Comparison of ENCODE assay signal across 12 mouse cellular contexts in the genomic region with DNA sequence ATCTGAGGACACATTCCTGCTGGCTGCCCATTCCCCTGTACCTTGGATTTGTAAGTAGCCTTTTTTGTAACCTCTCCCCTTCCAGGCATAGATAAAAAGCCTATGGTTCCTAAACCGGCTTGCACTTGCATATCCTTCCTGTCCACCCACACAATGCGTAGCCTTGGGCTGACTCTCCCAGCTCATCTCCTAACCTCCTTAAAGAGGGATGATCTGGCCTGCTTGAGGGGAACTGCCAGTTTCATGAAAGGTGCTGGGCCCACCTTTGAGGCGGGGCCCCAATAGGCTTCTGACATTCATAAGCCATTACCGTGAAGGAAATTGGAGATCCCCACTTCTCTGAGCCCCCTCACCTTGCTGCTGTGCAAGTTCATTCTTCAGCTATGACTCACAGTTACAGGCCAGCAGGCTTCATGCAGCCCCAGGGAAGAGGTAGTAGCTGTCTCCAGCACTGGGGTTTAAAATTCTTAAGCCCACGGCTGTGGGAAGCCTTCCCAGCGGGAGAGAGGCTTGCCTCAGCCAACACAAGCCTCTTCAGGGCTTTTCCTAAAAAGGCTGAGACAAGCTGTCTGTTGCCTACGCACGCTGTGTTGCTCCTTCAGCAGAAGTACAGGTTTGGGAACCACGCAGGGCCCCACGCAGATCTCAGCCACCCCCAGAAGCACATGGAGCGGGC. TPM values are rescaled to one million over a fixed set of nuclear protein-coding genes. Genes with fewer than 3 reads are reported as not detected.
A peak's percentile ranks its signal among the peaks of the same experiment; 100 is the strongest.
DNase-seq lines count a peak whose midpoint lies in the region; ATAC-seq and TF ChIP-seq lines count a peak whose summit lies in the region.
"Had no signal": no experiment of that assay in that cellular context is flagged by ENCODE, and none has a peak within 500 bp of the region (broad histone marks: within the 10 kb centered on the region; RNA-seq: fewer than 3 reads in every experiment).

No protein-coding gene starts in this region.

- 66% methylated on average over 11 of the region's 11 CpGs for WGBS in intestine, embryonic 15.5 days
- 77% methylated on average over 11 of the region's 11 CpGs for WGBS in intestine, postnatal 0 days

- peak overlapping the region; percentile 89; the same call in 1 of the 2 replicates for H3K4me2 ChIP-seq in intestine, embryonic 15.5 days (replicated peaks)
- H3K4me2 ChIP-seq in intestine, postnatal 0 days (replicated peaks; ENCODE audit: low read depth) = no peak overlapping the region; the same call in 1 of the 2 replicates

- in situ Hi-C loops in ES-E14 (cut with MboI; ENCODE audit: low sequenced_read_pairs in 2 of 2, unreplicated experiment in 2 of 2) = no loop called here

- ATAC-seq in intestine, embryonic 15.5 days = no peak
- no peak for ATAC-seq in intestine, postnatal 0 days
- no peak for ATAC-seq in monocyte, adult 5-6 weeks (replicated peaks; ENCODE audit: insufficient number of reproducible peaks, low FRiP score, low TSS enrichment, poor library complexity, severe bottlenecking)

- DNase-seq in 3134 (ENCODE audit: extremely low read depth, insufficient read length, low spot score) (peak; percentile 51), ES-E14 (ENCODE audit: low read depth, low spot score) (no peak)
- peak; percentile 68 to 74 for DNase-seq in left cerebral cortex, adult 2 months (ENCODE audit: extremely low spot score in 1 of 2, low spot score in 2 of 2)
- no peak for DNase-seq in retina, postnatal 1 day
- no peak for DNase-seq in urinary bladder, adult 18-20 months (ENCODE audit: low spot score in 2 of 2)
- DNase-seq: liver had no signal

- peaks cover 29% of the 10 kb centered on the region for H3K27me3 ChIP-seq in intestine, embryonic 15.5 days (replicated peaks)
- peaks cover 10% of the 10 kb centered on the region; the same call in 1 of the 2 replicates for H3K27me3 ChIP-seq in intestine, postnatal 0 days (replicated peaks; ENCODE audit: control insufficient read depth, insufficient read depth, low read length)

- intact Hi-C loops in left cerebral cortex, adult 2 months (cut with DNase I) = loop anchor here (1.0 to 5.0 kb wide), 2 partner anchors 14 to 206 kb away; no protein-coding TSS in a partner anchor

- H3K4me3 ChIP-seq in intestine, embryonic 15.5 days (replicated peaks) = no peak overlapping the region
- no peak overlapping the region for H3K4me3 ChIP-seq in intestine, postnatal 0 days (ENCODE audit: low read depth, low read length)
- H3K4me3 ChIP-seq in ES-E14 (ENCODE audit: insufficient read depth in 1 of 2, low read depth in 1 of 2, low read length in 2 of 2, poor library complexity in 1 of 2, severe bottlenecking in 1 of 2) = no peak overlapping the region
- no peak overlapping the region for H3K4me3 ChIP-seq in left cerebral cortex, adult 2 months

- no peak overlapping the region for H3K27ac ChIP-seq in intestine, embryonic 15.5 days
- no peak overlapping the region for H3K27ac ChIP-seq in intestine, postnatal 0 days (ENCODE audit: low read depth, low read length)
- H3K27ac ChIP-seq in ES-E14 (ENCODE audit: insufficient read depth, low read depth, low read length, poor library complexity, severe bottlenecking) = peak overlapping the region; percentile 38; the same call in 1 of the 2 replicates
- peak overlapping the region; percentile 78 for H3K27ac ChIP-seq in left cerebral cortex, adult 2 months

- H3K36me3 ChIP-seq in intestine, embryonic 15.5 days = peaks cover 3% of the 10 kb centered on the region; the same call in 1 of the 2 replicates
- H3K36me3 ChIP-seq in intestine, postnatal 0 days (ENCODE audit: control insufficient read depth, insufficient read depth) = peaks cover 12% of the 10 kb centered on the region; the same call in 1 of the 2 replicates
- H3K36me3 ChIP-seq in ES-E14 (ENCODE audit: control insufficient read depth, insufficient read depth, low read length, poor library complexity, severe bottlenecking) = peaks cover under 1% of the 10 kb centered on the region; the same call in 1 of the 2 replicates

- no peak overlapping the region for H3K9ac ChIP-seq in intestine, embryonic 15.5 days
- no peak overlapping the region for H3K9ac ChIP-seq in intestine, postnatal 0 days (ENCODE audit: low read depth, low read length)
- no peak overlapping the region for H3K9ac ChIP-seq in ES-E14 (ENCODE audit: insufficient read depth, low read depth, low read length, poor library complexity, severe bottlenecking)

- no peaks in the 10 kb centered on the region for H3K9me3 ChIP-seq in intestine, embryonic 15.5 days
- no peaks in the 10 kb centered on the region for H3K9me3 ChIP-seq in intestine, postnatal 0 days (ENCODE audit: control insufficient read depth)
- no peaks in the 10 kb centered on the region for H3K9me3 ChIP-seq in ES-E14 (ENCODE audit: control insufficient read depth, insufficient read depth, low read depth, low read length)

- TF ChIP-seq CTCF in intestine, postnatal 0 days (IDR thresholded peaks at IDR 0.05; ENCODE audit: low read depth) = no peak
- TF ChIP-seq CTCF in left cerebral cortex, adult 2 months (IDR thresholded peaks at IDR 0.05) = no peak

- peaks cover 22% of the 10 kb centered on the region for H3K4me1 ChIP-seq in intestine, embryonic 15.5 days (replicated peaks)
- H3K4me1 ChIP-seq in intestine, postnatal 0 days (replicated peaks; ENCODE audit: control insufficient read depth, insufficient read depth, low read length) = peaks cover 2% of the 10 kb centered on the region; the same call in 1 of the 2 replicates
- H3K4me1 ChIP-seq in ES-E14 (ENCODE audit: control insufficient read depth in 2 of 2, insufficient read depth in 2 of 2, low read length in 2 of 2, poor library complexity in 1 of 2) = peaks cover 0 to 18% of the 10 kb centered on the region in 2 experiments; a peak in 2 of 4 replicates

TF ChIP-seq in ES-E14, 5 proteins besides CTCF, POLR2A, EP300 and RAD21:
- TF ChIP-seq ZNF384 (IDR thresholded peaks at IDR 0.05; ENCODE audit: low read depth, low read length) (no peak), CHD2 (IDR thresholded peaks at IDR 0.05; ENCODE audit: low read depth, low read length) (no peak), MAFK (IDR thresholded peaks at IDR 0.05; ENCODE audit: insufficient read depth, low read depth, low read length) (no peak), HCFC1 (IDR thresholded peaks at IDR 0.05; ENCODE audit: borderline replicate concordance, insufficient read depth, low read length) (no peak), ZC3H11A (IDR thresholded peaks at IDR 0.05; ENCODE audit: borderline replicate concordance, low read depth, low read length) (no peak)
TF ChIP-seq in ES-E14: peak in this region for 0.

RNA-seq across cellular contexts. Expression of a gene that starts 1.1 kb away (rescaled TPM):
- 0.57 and 0.86 TPM in 2 replicates for polyA plus RNA-seq in intestine, embryonic 15.5 days (2015; fragmentation: Nextera tagmentation; extraction: Ambion mirVana)
- polyA plus RNA-seq in intestine, postnatal 0 days (2015; fragmentation: Nextera tagmentation; extraction: Ambion mirVana) = 0.33 and 0.46 TPM in 2 replicates
- 4.2 and 8.2 TPM in 2 replicates for total RNA-seq in ES-E14 (2012; rRNA removed)
- 1 to 10 TPM; 1.0 to 1.6 TPM for total RNA-seq in left cerebral cortex, adult 2 months (2021)
- total RNA-seq in monocyte, adult 5-6 weeks (2017) = 1.6 TPM in 1 of 3 replicates, not detected in the others
- total RNA-seq: common myeloid progenitor, adult 5-6 weeks had no signal
- polyA plus RNA-seq: brain, embryonic 14.5 days; forebrain, embryonic 14.5 days had no signal

RNA-seq across cellular contexts. Expression of a gene that starts 14.3 kb away (rescaled TPM):
- polyA plus RNA-seq in intestine, embryonic 15.5 days (2015; fragmentation: Nextera tagmentation; extraction: Ambion mirVana) = 29.5 and 31.5 TPM in 2 replicates
- 22.7 and 22.8 TPM in 2 replicates for polyA plus RNA-seq in intestine, postnatal 0 days (2015; fragmentation: Nextera tagmentation; extraction: Ambion mirVana)
- 10.8 and 15.0 TPM in 2 replicates for total RNA-seq in ES-E14 (2012; rRNA removed)
- 10 to 100 TPM; 37.6 to 37.9 TPM for total RNA-seq in left cerebral cortex, adult 2 months (2021)
- 96.0 to 108 TPM (median 106 TPM) in 3 replicates for total RNA-seq in monocyte, adult 5-6 weeks (2017)

RNA-seq across cellular contexts. Expression of a gene that starts 14.3 kb away (rescaled TPM):
- 43.4 and 44.6 TPM in 2 replicates for polyA plus RNA-seq in intestine, embryonic 15.5 days (2015; fragmentation: Nextera tagmentation; extraction: Ambion mirVana)
- polyA plus RNA-seq in intestine, postnatal 0 days (2015; fragmentation: Nextera tagmentation; extraction: Ambion mirVana) = 22.4 and 26.4 TPM in 2 replicates
- total RNA-seq in ES-E14 (2012; rRNA removed) = 79.8 and 96.0 TPM in 2 replicates
- total RNA-seq in left cerebral cortex, adult 2 months (2021) = 10 to 100 TPM; 27.0 TPM
- 10.3 to 24.8 TPM (median 12.1 TPM) in 3 replicates for total RNA-seq in monocyte, adult 5-6 weeks (2017)

RNA-seq across cellular contexts. Expression of a gene that starts 18.4 kb away (rescaled TPM):
- 60.2 and 68.3 TPM in 2 replicates for polyA plus RNA-seq in intestine, embryonic 15.5 days (2015; fragmentation: Nextera tagmentation; extraction: Ambion mirVana)
- polyA plus RNA-seq in intestine, postnatal 0 days (2015; fragmentation: Nextera tagmentation; extraction: Ambion mirVana) = 18.7 and 19.2 TPM in 2 replicates
- total RNA-seq in ES-E14 (2012; rRNA removed) = 30.4 and 35.2 TPM in 2 replicates
- total RNA-seq in left cerebral cortex, adult 2 months (2021) = 10 to 100 TPM; 20.8 to 25.3 TPM
- 4.5 to 9.2 TPM (median 8.8 TPM) in 3 replicates for total RNA-seq in monocyte, adult 5-6 weeks (2017)

RNA-seq across cellular contexts. Expression of a gene that starts 28.9 kb away (rescaled TPM):
- polyA plus RNA-seq in intestine, embryonic 15.5 days (2015; fragmentation: Nextera tagmentation; extraction: Ambion mirVana) = 307 and 314 TPM in 2 replicates
- 292 and 312 TPM in 2 replicates for polyA plus RNA-seq in intestine, postnatal 0 days (2015; fragmentation: Nextera tagmentation; extraction: Ambion mirVana)
- total RNA-seq in ES-E14 (2012; rRNA removed) = 78.7 and 107 TPM in 2 replicates
- 1 to 10 TPM; 6.6 to 7.1 TPM for total RNA-seq in left cerebral cortex, adult 2 months (2021)
- total RNA-seq in monocyte, adult 5-6 weeks (2017) = 340 to 389 TPM (median 367 TPM) in 3 replicates

Comparison
In these comparisons a context has a peak if more than half of its experiments do, and no peak if none do; other contexts are left out.
1. H3K27ac ChIP-seq: peak in ES-E14 (single experiment) and left cerebral cortex, adult 2 months (single experiment); none in intestine, embryonic 15.5 days (single experiment) and intestine, postnatal 0 days (single experiment).
2. DNase-seq: peak in 3134 (single experiment) and left cerebral cortex, adult 2 months (2 of 2); none in ES-E14 (single experiment), retina, postnatal 1 day (single experiment) and urinary bladder, adult 18-20 months (0 of 2).